Mouse (Mus musculus) kidney, adult 8-10 months (tissue): ENCODE data around the gene Cish.

Experiments
- DNase-seq, 2 experiments: peaks; one replicate each; pipeline ENCODE4 v3.0.0; 2022

The Cish gene

GRCm38 (mm10) chr9:107278527-107279377 lies 17.1 kb upstream of the Cish start:
- DNase-seq: no peak

- DNase-seq: no peak
These were observed 16.2 kb upstream of the Cish start for GRCm38 (mm10) chr9:107279378-107280321.

- DNase-seq: no peak
These were observed 15.4 kb upstream of the Cish start for GRCm38 (mm10) chr9:107280322-107281027.

- DNase-seq: no peak
These were observed 14.4 kb upstream of the Cish start for GRCm38 (mm10) chr9:107281241-107281987.

GRCm38 (mm10) chr9:107282951-107283350 lies 12.9 kb upstream of the Cish start:
- no peak for DNase-seq

GRCm38 (mm10) chr9:107285009-107285408 lies 10.8 kb upstream of the Cish start:
- peak in 1 of 2 experiments; percentile 60 for DNase-seq

GRCm38 (mm10) chr9:107287294-107287693 lies 8.5 kb upstream of the Cish start:
- no peak for DNase-seq

GRCm38 (mm10) chr9:107288105-107288650 lies 7.6 kb upstream of the Cish start:
- no peak for DNase-seq

- DNase-seq: peak in 1 of 2 experiments; percentile 62
These were observed 7.1 kb upstream of the Cish start for GRCm38 (mm10) chr9:107288711-107289110.

GRCm38 (mm10) chr9:107289211-107290076 lies 6.4 kb upstream of the Cish start, which contains the start of gene Mapkapk3:
Mapkapk3 (minus strand) TSS chr9:107289877.
- peak; percentile 93 to 94 for DNase-seq

GRCm38 (mm10) chr9:107290897-107291296 lies 4.9 kb upstream of the Cish start:
- peak; percentile 76 to 88 for DNase-seq

- DNase-seq: peak; percentile 78 to 87
These were observed 1.6 kb upstream of the Cish start for GRCm38 (mm10) chr9:107294249-107294648.

- no peak for DNase-seq
These were observed 210 bp upstream of the Cish start for GRCm38 (mm10) chr9:107295616-107296015.

GRCm38 (mm10) chr9:107296041-107296440 lies 215 bp downstream of the Cish start:
- no peak for DNase-seq

GRCm38 (mm10) chr9:107296501-107296965 lies 707 bp downstream of the Cish start:
- peak; percentile 98 to 99 for DNase-seq

GRCm38 (mm10) chr9:107297059-107297458 lies 1.2 kb downstream of the Cish start:
- DNase-seq: peak; percentile 46 to 59

- no peak for DNase-seq
These were observed 1.8 kb downstream of the Cish start for GRCm38 (mm10) chr9:107297658-107298057.

- DNase-seq: peak; percentile 70 to 78
These were observed 2.4 kb downstream of the Cish start for GRCm38 (mm10) chr9:107298059-107298780.

- DNase-seq: no peak
These were observed 3.0 kb downstream of the Cish start for GRCm38 (mm10) chr9:107298876-107299275.

- DNase-seq: no peak
These were observed 4.0 kb downstream of the Cish start for GRCm38 (mm10) chr9:107299783-107300182.
